Mouse (Mus musculus): ENCODE data around the gene Dtd1. TPM values are rescaled to one million over a fixed set of nuclear protein-coding genes. Genes with fewer than 3 reads are reported as not detected.
A peak's percentile ranks its signal among the peaks of the same experiment; 100 is the strongest.

Dtd1 gene
- polyA plus RNA-seq, 1 experiment from 2014 or later: 65.2 TPM

DNA sequence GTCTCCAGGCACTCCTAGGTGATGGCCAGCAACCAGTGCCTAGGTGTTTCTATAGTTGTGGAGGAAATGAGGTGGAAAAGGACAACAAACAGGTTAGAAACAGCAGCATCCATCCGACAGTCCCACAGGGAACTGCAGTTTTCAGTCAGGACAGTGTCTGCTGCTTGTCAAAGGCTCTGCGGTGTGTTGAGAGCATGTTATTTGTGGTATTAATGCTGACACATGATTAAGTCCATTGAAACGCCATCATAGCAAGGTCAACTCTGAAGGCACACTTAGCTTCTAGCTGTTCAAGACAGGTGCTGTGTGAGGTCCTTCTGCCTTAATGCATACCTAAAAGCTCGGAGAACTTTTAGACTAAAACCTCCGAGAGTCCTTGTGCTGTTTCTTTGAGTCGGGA, 161.0 kb downstream of the Dtd1 start:
- 91% methylated on average over 6 of the region's 6 CpGs for WGBS
- no peaks in the 10 kb centered on the region for H3K9me3 ChIP-seq (ENCODE audit: control insufficient read depth, low read length)
- DNase-seq (ENCODE audit: low spot score): no peak
- no peak for ATAC-seq (replicated peaks; ENCODE audit: low FRiP score)
- H3K27ac ChIP-seq (ENCODE audit: low read depth, low read length): no peak overlapping the region
- H3K9ac ChIP-seq (ENCODE audit: low read depth, low read length): no peak overlapping the region
- H3K4me3 ChIP-seq (ENCODE audit: low read depth, low read length): no peak overlapping the region
- no peaks in the 10 kb centered on the region for H3K4me1 ChIP-seq (replicated peaks; ENCODE audit: control insufficient read depth, insufficient read depth, low read length)
- no peaks in the 10 kb centered on the region for H3K36me3 ChIP-seq (ENCODE audit: control insufficient read depth, insufficient read depth, low read length)
- H3K27me3 ChIP-seq (replicated peaks; ENCODE audit: control insufficient read depth, insufficient read depth, low read length): no peaks in the 10 kb centered on the region
- no peak overlapping the region for H3K4me2 ChIP-seq

DNA sequence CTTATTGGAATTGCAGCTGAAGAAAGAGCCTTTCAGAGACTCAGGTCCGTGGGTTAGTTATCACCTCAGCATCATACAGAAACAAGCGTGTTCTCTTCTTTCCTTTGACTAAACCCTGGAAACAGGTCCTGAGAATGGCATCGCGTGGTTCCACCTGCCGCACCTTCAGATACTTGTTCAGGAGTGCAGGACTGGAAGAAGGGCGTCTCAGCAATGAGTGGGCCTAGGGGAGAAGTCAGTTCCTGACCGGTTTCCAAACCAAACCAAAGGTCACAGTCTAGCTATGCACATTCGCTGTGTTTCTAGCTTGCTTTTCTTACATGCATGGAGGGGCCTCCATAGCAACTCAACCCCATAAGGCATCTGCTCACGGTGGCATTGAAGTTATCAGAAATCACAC, 164.0 kb downstream of the Dtd1 start:
- DNase-seq (ENCODE audit: low spot score) (peak; percentile 20), ATAC-seq (replicated peaks; ENCODE audit: low FRiP score) (no peak)
- Histone ChIP-seq H3K4me3 (ENCODE audit: low read depth, low read length) (no peak overlapping the region), H3K36me3 (ENCODE audit: control insufficient read depth, insufficient read depth, low read length) (no peaks in the 10 kb centered on the region), H3K27ac (ENCODE audit: low read depth, low read length) (no peak overlapping the region), H3K4me2 (no peak overlapping the region), H3K4me1 (replicated peaks; ENCODE audit: control insufficient read depth, insufficient read depth, low read length) (no peaks in the 10 kb centered on the region), H3K9ac (ENCODE audit: low read depth, low read length) (no peak overlapping the region), H3K27me3 (replicated peaks; ENCODE audit: control insufficient read depth, insufficient read depth, low read length) (no peaks in the 10 kb centered on the region), H3K9me3 (ENCODE audit: control insufficient read depth, low read length) (no peaks in the 10 kb centered on the region)
- WGBS: 88% methylated on average over 9 of the region's 9 CpGs

DNA sequence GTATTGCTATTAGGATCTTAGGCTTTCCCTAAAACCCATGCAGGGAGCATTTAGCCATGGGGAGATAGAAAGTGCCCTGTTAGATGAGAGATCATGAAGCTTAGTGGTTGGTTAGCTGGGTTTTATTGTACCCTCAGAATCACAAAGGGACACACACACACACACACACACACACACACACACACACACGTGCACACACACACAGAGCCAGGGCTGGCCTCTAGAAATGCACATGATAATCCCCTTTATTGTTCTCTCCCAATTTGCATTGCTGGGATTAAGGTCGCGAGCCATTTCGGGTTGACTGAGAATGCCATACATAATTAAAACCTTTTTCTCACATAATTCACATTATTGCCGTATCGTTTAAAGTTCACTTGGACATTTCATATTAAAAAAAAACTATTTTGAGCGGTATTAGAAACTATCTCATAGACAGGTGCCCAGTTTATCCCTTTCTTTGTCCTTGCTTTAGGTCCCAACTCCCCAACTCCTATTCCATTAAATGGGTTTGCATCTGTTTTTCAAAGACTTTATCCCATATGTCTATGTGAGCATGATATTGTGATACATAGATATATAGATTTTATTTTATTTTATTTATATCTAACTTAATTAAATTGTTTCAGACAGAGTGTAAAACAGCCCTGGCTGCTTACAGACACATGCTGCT, 164.6 kb downstream of the Dtd1 start:
- H3K27me3 ChIP-seq (replicated peaks; ENCODE audit: control insufficient read depth, insufficient read depth, low read length): no peaks in the 10 kb centered on the region
- H3K36me3 ChIP-seq (ENCODE audit: control insufficient read depth, insufficient read depth, low read length): no peaks in the 10 kb centered on the region
- no peak for ATAC-seq (replicated peaks; ENCODE audit: low FRiP score)
- H3K27ac ChIP-seq (ENCODE audit: low read depth, low read length): no peak overlapping the region
- DNase-seq (ENCODE audit: low spot score): no peak
- 82% methylated on average over 7 of the region's 7 CpGs for WGBS
- no peaks in the 10 kb centered on the region for H3K4me1 ChIP-seq (replicated peaks; ENCODE audit: control insufficient read depth, insufficient read depth, low read length)
- H3K9me3 ChIP-seq (ENCODE audit: control insufficient read depth, low read length): no peaks in the 10 kb centered on the region
- H3K4me2 ChIP-seq: no peak overlapping the region
- H3K4me3 ChIP-seq (ENCODE audit: low read depth, low read length): no peak overlapping the region
- no peak overlapping the region for H3K9ac ChIP-seq (ENCODE audit: low read depth, low read length)

DNA sequence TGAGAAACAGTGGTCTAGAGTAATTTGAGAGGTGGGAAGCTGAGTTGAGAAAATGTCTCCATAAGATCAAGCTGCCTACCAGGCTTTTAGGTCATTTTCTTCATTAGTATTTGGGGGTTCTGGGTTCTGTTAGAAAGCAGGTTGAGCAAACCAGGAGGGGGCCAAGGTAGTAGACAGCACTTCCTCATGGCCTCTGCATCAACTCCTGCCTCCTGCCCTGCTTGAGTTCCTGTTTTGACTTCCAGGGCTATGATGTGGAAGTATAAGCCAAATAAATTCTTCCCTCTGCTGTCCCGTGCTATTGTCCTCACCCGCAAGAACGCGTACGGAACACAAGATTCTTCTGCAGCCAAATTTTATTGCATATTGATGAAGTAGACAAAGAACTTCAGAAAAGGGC, 165.5 kb downstream of the Dtd1 start:
- DNase-seq (ENCODE audit: low spot score): peak; percentile 18
- H3K9ac ChIP-seq (ENCODE audit: low read depth, low read length): no peak overlapping the region
- H3K36me3 ChIP-seq (ENCODE audit: control insufficient read depth, insufficient read depth, low read length): no peaks in the 10 kb centered on the region
- H3K4me3 ChIP-seq (ENCODE audit: low read depth, low read length): no peak overlapping the region
- H3K9me3 ChIP-seq (ENCODE audit: control insufficient read depth, low read length): no peaks in the 10 kb centered on the region
- no peak overlapping the region for H3K27ac ChIP-seq (ENCODE audit: low read depth, low read length)
- H3K27me3 ChIP-seq (replicated peaks; ENCODE audit: control insufficient read depth, insufficient read depth, low read length): no peaks in the 10 kb centered on the region
- 93% methylated on average over 5 of the region's 5 CpGs for WGBS
- H3K4me2 ChIP-seq: no peak overlapping the region
- ATAC-seq (replicated peaks; ENCODE audit: low FRiP score): no peak
- H3K4me1 ChIP-seq (replicated peaks; ENCODE audit: control insufficient read depth, insufficient read depth, low read length): no peaks in the 10 kb centered on the region

DNA sequence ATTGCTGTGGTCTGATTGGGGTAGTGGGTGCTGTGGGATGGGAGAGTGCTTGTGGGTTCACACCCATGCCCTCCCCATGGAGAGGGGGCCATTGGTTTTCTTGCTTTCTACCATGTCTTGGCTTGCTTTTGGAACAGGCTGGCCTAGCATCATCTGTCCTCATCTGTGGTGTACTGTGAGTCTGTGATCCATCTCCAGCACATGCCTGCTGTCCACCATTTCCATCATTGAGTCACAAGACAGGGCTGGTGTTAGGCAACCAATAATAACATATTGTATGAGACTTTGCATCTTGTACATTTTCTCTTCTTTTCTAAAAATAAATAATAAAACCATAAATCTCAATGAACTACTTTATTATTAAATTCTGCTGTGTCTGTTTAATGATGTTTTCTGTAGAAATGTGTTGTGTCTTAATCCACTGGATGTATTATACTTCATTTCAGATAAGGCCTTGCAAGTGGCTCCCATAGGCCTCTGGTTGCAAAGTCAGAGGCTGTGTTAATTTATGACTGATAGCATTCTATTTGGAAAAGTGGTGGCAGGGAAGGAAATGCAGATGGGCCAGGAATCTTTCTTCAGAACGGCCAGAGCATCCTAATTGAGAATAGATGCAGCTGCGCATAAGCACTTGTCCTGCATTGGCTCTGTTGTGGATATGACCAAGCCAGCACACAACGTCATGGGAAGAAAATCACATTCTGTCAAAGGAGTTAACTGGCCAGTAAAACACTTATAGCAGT, 168.8 kb downstream of the Dtd1 start:
- Histone ChIP-seq H3K36me3 (ENCODE audit: control insufficient read depth, insufficient read depth, low read length) (no peaks in the 10 kb centered on the region), H3K4me2 (no peak overlapping the region), H3K9me3 (ENCODE audit: control insufficient read depth, low read length) (no peaks in the 10 kb centered on the region), H3K4me1 (replicated peaks; ENCODE audit: control insufficient read depth, insufficient read depth, low read length) (no peaks in the 10 kb centered on the region), H3K27me3 (replicated peaks; ENCODE audit: control insufficient read depth, insufficient read depth, low read length) (no peaks in the 10 kb centered on the region), H3K9ac (ENCODE audit: low read depth, low read length) (no peak overlapping the region), H3K27ac (ENCODE audit: low read depth, low read length) (no peak overlapping the region), H3K4me3 (ENCODE audit: low read depth, low read length) (no peak overlapping the region)
- DNase-seq (ENCODE audit: low spot score): no peak
- WGBS: 88% methylated on average over 3 of the region's 3 CpGs
- no peak for ATAC-seq (replicated peaks; ENCODE audit: low FRiP score)

DNA sequence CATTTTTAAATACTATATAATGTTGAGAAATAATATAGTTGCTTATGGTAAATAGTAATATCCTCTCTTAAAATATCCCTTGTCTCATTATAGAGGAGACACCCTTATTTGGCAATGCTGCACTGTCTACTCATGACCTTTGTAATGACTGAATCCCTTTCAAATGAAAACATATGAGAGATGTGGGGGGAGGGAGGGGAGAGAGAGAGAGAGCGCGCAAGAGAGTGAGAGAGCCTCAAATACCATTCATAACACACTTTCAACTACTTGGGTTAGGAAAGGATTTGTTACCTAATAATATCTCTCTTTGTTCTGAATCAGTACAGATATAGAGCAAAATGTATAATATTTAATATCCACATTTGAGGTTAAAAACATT, 169.4 kb downstream of the Dtd1 start:
- Histone ChIP-seq H3K9ac (ENCODE audit: low read depth, low read length) (no peak overlapping the region), H3K9me3 (ENCODE audit: control insufficient read depth, low read length) (no peaks in the 10 kb centered on the region), H3K4me1 (replicated peaks; ENCODE audit: control insufficient read depth, insufficient read depth, low read length) (no peaks in the 10 kb centered on the region), H3K27me3 (replicated peaks; ENCODE audit: control insufficient read depth, insufficient read depth, low read length) (no peaks in the 10 kb centered on the region), H3K27ac (ENCODE audit: low read depth, low read length) (no peak overlapping the region), H3K4me3 (ENCODE audit: low read depth, low read length) (no peak overlapping the region), H3K36me3 (ENCODE audit: control insufficient read depth, insufficient read depth, low read length) (no peaks in the 10 kb centered on the region), H3K4me2 (no peak overlapping the region)
- DNase-seq (ENCODE audit: low spot score): no peak
- ATAC-seq (replicated peaks; ENCODE audit: low FRiP score): no peak
- WGBS: 76% methylated on average over 2 of the region's 2 CpGs

DNA sequence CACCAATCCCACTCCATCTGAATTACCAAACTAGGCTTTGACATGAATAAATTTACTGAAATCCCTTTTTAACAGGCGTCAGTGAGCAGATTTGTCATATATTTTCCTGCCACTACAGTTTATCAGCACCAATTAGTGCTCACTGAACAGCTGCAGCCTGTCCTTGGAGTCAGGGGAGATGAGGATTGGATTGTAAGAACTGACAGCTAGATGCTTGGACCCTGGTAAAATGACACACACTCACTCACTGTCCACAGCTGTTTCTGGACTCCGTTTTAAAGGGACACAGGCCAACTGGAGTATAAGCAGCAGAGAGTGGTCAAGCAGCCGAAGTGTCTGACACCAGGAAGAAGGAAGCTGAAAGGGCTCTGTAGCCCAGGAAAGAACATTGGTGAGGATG, 169.9 kb downstream of the Dtd1 start:
- no peak for DNase-seq (ENCODE audit: low spot score)
- Histone ChIP-seq H3K4me2 (no peak overlapping the region), H3K9ac (ENCODE audit: low read depth, low read length) (no peak overlapping the region), H3K27ac (ENCODE audit: low read depth, low read length) (no peak overlapping the region), H3K36me3 (ENCODE audit: control insufficient read depth, insufficient read depth, low read length) (no peaks in the 10 kb centered on the region), H3K27me3 (replicated peaks; ENCODE audit: control insufficient read depth, insufficient read depth, low read length) (no peaks in the 10 kb centered on the region), H3K4me3 (ENCODE audit: low read depth, low read length) (no peak overlapping the region), H3K9me3 (ENCODE audit: control insufficient read depth, low read length) (no peaks in the 10 kb centered on the region), H3K4me1 (replicated peaks; ENCODE audit: control insufficient read depth, insufficient read depth, low read length) (no peaks in the 10 kb centered on the region)
- 67% methylated on average over 3 of the region's 3 CpGs for WGBS
- no peak for ATAC-seq (replicated peaks; ENCODE audit: low FRiP score)

DNA sequence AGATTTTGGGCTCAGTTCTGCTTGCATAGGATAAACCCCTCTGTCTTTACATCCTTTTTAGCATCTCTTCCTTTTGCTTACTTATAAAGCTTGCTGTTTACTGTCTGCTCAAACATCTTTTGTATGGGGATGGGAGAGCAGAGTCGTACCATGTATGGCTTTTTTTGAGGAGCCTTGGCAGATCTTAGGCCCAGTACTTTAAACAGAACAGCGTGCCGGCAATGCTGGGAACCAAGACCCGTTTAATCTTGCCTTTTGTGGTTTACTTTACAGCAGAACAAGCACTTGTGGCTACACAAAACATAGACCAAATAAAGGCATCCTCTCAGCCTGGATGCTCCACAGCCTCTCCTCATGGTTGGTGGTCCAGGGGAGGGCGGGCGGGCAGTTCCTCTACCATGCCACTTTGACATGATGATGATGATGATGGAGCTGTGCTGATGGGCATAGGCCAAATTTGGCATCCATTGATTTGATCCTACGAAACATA, 170.8 kb downstream of the Dtd1 start:
- H3K9ac ChIP-seq (ENCODE audit: low read depth, low read length): no peak overlapping the region
- no peaks in the 10 kb centered on the region for H3K9me3 ChIP-seq (ENCODE audit: control insufficient read depth, low read length)
- no peak overlapping the region for H3K4me3 ChIP-seq (ENCODE audit: low read depth, low read length)
- no peak overlapping the region for H3K27ac ChIP-seq (ENCODE audit: low read depth, low read length)
- ATAC-seq (replicated peaks; ENCODE audit: low FRiP score) (no peak), DNase-seq (ENCODE audit: low spot score) (no peak)
- H3K27me3 ChIP-seq (replicated peaks; ENCODE audit: control insufficient read depth, insufficient read depth, low read length): no peaks in the 10 kb centered on the region
- no peaks in the 10 kb centered on the region for H3K36me3 ChIP-seq (ENCODE audit: control insufficient read depth, insufficient read depth, low read length)
- no peak overlapping the region for H3K4me2 ChIP-seq
- no peaks in the 10 kb centered on the region for H3K4me1 ChIP-seq (replicated peaks; ENCODE audit: control insufficient read depth, insufficient read depth, low read length)
- WGBS: 86% methylated on average over 7 of the region's 7 CpGs

DNA sequence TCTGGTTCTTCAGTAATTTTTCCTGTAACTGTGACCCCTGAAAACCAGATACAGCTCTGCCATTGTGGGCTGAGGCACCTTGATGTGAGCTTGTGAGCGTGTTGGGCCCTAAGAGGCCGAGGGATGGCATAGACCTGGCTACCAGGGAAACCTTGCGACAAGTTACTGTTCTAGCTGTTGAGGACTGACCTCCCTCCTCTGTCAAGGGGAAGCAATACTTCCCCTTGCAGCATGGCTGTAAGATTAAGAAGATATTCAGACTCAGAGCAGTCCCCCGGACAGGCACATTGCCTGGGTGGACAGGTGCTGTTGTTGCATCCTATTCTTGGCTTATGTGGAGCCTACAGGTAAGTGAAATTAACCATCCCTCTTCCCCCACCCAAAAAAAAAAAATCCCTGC, 172.1 kb downstream of the Dtd1 start:
- Histone ChIP-seq H3K27ac (ENCODE audit: low read depth, low read length) (no peak overlapping the region), H3K27me3 (replicated peaks; ENCODE audit: control insufficient read depth, insufficient read depth, low read length) (no peaks in the 10 kb centered on the region), H3K36me3 (ENCODE audit: control insufficient read depth, insufficient read depth, low read length) (no peaks in the 10 kb centered on the region), H3K9me3 (ENCODE audit: control insufficient read depth, low read length) (no peaks in the 10 kb centered on the region), H3K9ac (ENCODE audit: low read depth, low read length) (no peak overlapping the region), H3K4me3 (ENCODE audit: low read depth, low read length) (no peak overlapping the region), H3K4me1 (replicated peaks; ENCODE audit: control insufficient read depth, insufficient read depth, low read length) (no peaks in the 10 kb centered on the region), H3K4me2 (no peak overlapping the region)
- 76% methylated on average over 4 of the region's 4 CpGs for WGBS
- no peak for DNase-seq (ENCODE audit: low spot score)
- ATAC-seq (replicated peaks; ENCODE audit: low FRiP score): no peak
